Mouse (Mus musculus) embryonic fibroblast, embryonic 13.5 days (primary cell): Measurements from ENCODE around the gene Magix.

Source experiments
- CTCF ChIP-seq: IDR thresholded peaks from 2 replicates; pipeline ENCODE4 v1.5.1; 2011; ENCODE audit warnings: mild to moderate bottlenecking, control low read depth, low read length, moderate library complexity, borderline replicate concordance; ENCODE audit not compliant: insufficient read depth
- POLR2A ChIP-seq: IDR thresholded peaks from 2 replicates; pipeline ENCODE4 v1.6.1; 2011; ENCODE audit warnings: low read depth, mild to moderate bottlenecking, control low read depth, low read length, moderate library complexity

DNA sequence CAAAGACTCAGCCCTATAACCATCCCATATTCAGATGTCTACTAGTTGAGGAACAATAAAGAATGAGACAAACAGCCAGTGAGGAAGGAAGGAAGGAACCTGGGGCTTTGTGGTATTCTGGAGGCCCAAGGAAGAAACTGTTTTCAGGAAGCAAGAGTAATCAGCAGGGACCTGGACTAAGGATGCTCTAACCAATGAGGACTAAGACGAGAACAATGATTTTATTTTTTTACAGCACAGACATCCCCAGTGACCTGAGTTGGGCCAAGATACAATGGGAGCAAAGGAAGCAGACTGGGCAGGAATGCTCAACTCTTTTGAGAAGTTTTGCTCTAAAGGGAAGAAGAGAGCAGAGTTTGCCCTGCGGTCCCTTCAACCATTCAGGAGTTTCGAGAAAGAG is 18.1 kb downstream of the Magix start:
- TF ChIP-seq POLR2A: no peak
- TF ChIP-seq CTCF: no peak
